Mouse (Mus musculus): ENCODE measurements around the gene Nxf1. TPM values are rescaled to one million over a fixed set of nuclear protein-coding genes. Genes with fewer than 3 reads are reported as not detected.
A peak's percentile ranks its signal among the peaks of the same experiment; 100 is the strongest.

The Nxf1 gene
- polyA plus RNA-seq, 2 experiments = 77.4 to 90.9 TPM

- ATAC-seq (ENCODE audit: insufficient read depth) = peak; percentile 95
- under 1% methylated on average over 30 of the region's 30 CpGs for WGBS (ENCODE audit: insufficient replicate concordance)
- peak; percentile 99 for DNase-seq (ENCODE audit: low read depth in 3 of 3, low spot score in 3 of 3)
- Histone ChIP-seq H3K27me3 (ENCODE audit: control insufficient read depth, insufficient read depth, low read length) (no peaks in the 10 kb centered on the region), H3K4me2 (ENCODE audit: low read depth) (peak within 1 kb of the TSS; percentile 92), H3K9ac (replicated peaks) (peak within 1 kb of the TSS; percentile 60), H3K27ac (peak within 1 kb of the TSS; percentile 69), H3K36me3 (replicated peaks; ENCODE audit: control insufficient read depth, insufficient read depth, low read depth) (peaks cover 5% of the 10 kb centered on the region), H3K4me3 (ENCODE audit: insufficient read depth in 1 of 2, low read depth in 2 of 2, low read length in 2 of 2) (peak within 1 kb of the TSS; percentile 72 to 84), H3K9me3 (ENCODE audit: control insufficient read depth, low read length) (no peaks in the 10 kb centered on the region), H3K4me1 (replicated peaks; ENCODE audit: control insufficient read depth in 2 of 2, insufficient read depth in 2 of 2, low read length in 1 of 2) (peaks cover 13 to 14% of the 10 kb centered on the region in 2 experiments)
- TF ChIP-seq EP300 (IDR thresholded peaks at IDR 0.05; ENCODE audit: low read depth) (0 out of 2 replicates have a peak, but pooled peaks have one; percentile 36), CTCF (IDR thresholded peaks at IDR 0.05; ENCODE audit: low read depth) (no peak)
Measured at GRCm38 (mm10) chr19:8802130-8802821, 45.4 kb downstream of the Nxf1 start, which contains the start of gene Zbtb3. Gene Zbtb3 (plus strand): TSS chr19:8802555.

DNA sequence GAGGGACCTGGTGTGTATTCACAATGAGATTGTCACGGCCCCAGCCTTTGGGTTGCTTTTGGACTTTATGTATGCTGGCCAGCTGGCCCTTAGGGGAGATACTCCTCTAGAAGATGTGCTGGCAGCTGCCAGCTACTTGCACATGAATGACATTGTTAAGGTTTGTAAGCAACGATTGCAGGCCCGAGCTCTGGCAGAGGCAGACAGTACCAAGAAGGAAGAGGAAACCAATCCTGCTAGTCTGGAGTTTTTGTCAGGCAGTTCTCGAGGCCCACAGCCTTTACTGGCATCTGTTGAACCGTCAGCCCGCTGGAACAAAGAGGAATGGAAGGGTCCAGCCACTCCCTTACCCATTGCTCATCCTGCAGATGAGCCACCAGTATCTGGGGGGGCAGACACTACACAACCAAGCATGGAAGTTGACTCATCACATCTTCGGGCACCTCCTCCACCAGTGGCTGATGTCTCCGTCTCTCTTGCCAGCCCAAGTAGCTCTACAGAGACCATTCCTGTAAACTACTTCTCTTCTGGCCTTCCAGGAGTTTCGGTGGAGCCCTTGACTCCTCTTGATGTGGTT is 46.4 kb downstream of the Nxf1 start:
- peaks cover 13 to 14% of the 10 kb centered on the region in 2 experiments for H3K4me1 ChIP-seq (replicated peaks; ENCODE audit: control insufficient read depth in 2 of 2, insufficient read depth in 2 of 2, low read length in 1 of 2)
- ATAC-seq (ENCODE audit: insufficient read depth) = no peak
- peaks cover 8% of the 10 kb centered on the region for H3K36me3 ChIP-seq (replicated peaks; ENCODE audit: control insufficient read depth, insufficient read depth, low read depth)
- TF ChIP-seq CTCF (IDR thresholded peaks at IDR 0.05; ENCODE audit: low read depth) (no peak), EP300 (IDR thresholded peaks at IDR 0.05; ENCODE audit: low read depth) (no peak)
- no peaks in the 10 kb centered on the region for H3K27me3 ChIP-seq (ENCODE audit: control insufficient read depth, insufficient read depth, low read length)
- peak overlapping the region; percentile 9; the same call in 1 of the 2 replicates for H3K27ac ChIP-seq
- DNase-seq (ENCODE audit: low read depth in 3 of 3, low spot score in 3 of 3) = no peak
- WGBS (ENCODE audit: insufficient replicate concordance) = 68% methylated on average over 9 of the region's 9 CpGs
- H3K9ac ChIP-seq (replicated peaks) = no peak overlapping the region
- peak overlapping the region in 1 of 2 experiments; percentile 72; a peak in 1 of 4 replicates for H3K4me3 ChIP-seq (ENCODE audit: insufficient read depth in 1 of 2, low read depth in 2 of 2, low read length in 2 of 2)
- peak overlapping the region; percentile 92 for H3K4me2 ChIP-seq (ENCODE audit: low read depth)
- H3K9me3 ChIP-seq (ENCODE audit: control insufficient read depth, low read length) = no peaks in the 10 kb centered on the region

- TF ChIP-seq CTCF (IDR thresholded peaks at IDR 0.05; ENCODE audit: low read depth) (no peak), EP300 (IDR thresholded peaks at IDR 0.05; ENCODE audit: low read depth) (no peak)
- no peak for DNase-seq (ENCODE audit: low read depth in 3 of 3, low spot score in 3 of 3)
- Histone ChIP-seq H3K27me3 (ENCODE audit: control insufficient read depth, insufficient read depth, low read length) (no peaks in the 10 kb centered on the region), H3K36me3 (replicated peaks; ENCODE audit: control insufficient read depth, insufficient read depth, low read depth) (peaks cover 8% of the 10 kb centered on the region), H3K4me1 (replicated peaks; ENCODE audit: control insufficient read depth in 2 of 2, insufficient read depth in 2 of 2, low read length in 1 of 2) (peaks cover 10 to 11% of the 10 kb centered on the region in 2 experiments; a peak in 3 of 4 replicates), H3K4me2 (ENCODE audit: low read depth) (no peak overlapping the region), H3K4me3 (ENCODE audit: insufficient read depth in 1 of 2, low read depth in 2 of 2, low read length in 2 of 2) (no peak overlapping the region), H3K9me3 (ENCODE audit: control insufficient read depth, low read length) (no peaks in the 10 kb centered on the region), H3K9ac (replicated peaks) (no peak overlapping the region), H3K27ac (no peak overlapping the region)
- 67% methylated on average over 11 of the region's 11 CpGs for WGBS (ENCODE audit: insufficient replicate concordance)
- ATAC-seq (ENCODE audit: insufficient read depth) = no peak
Measured at GRCm38 (mm10) chr19:8803879-8804660, 47.2 kb downstream of the Nxf1 start.

GRCm38 (mm10) chr19:8806810-8807209 is 49.9 kb downstream of the Nxf1 start:
- peaks cover 27% of the 10 kb centered on the region for H3K36me3 ChIP-seq (replicated peaks; ENCODE audit: control insufficient read depth, insufficient read depth, low read depth)

More at GRCm38 (mm10) chr19:8806810-8807209, 49.9 kb downstream of the Nxf1 start:
- Histone ChIP-seq H3K9me3 (ENCODE audit: control insufficient read depth, low read length) (no peaks in the 10 kb centered on the region), H3K4me3 (ENCODE audit: insufficient read depth in 1 of 2, low read depth in 2 of 2, low read length in 2 of 2) (no peak overlapping the region), H3K9ac (replicated peaks) (no peak overlapping the region), H3K4me1 (replicated peaks; ENCODE audit: control insufficient read depth in 2 of 2, insufficient read depth in 2 of 2, low read length in 1 of 2) (peaks cover 6 to 8% of the 10 kb centered on the region in 2 experiments; a peak in 3 of 4 replicates), H3K4me2 (ENCODE audit: low read depth) (no peak overlapping the region), H3K27me3 (ENCODE audit: control insufficient read depth, insufficient read depth, low read length) (no peaks in the 10 kb centered on the region), H3K27ac (no peak overlapping the region)
- no peak for DNase-seq (ENCODE audit: low read depth in 3 of 3, low spot score in 3 of 3)
- no peak for ATAC-seq (ENCODE audit: insufficient read depth)
- TF ChIP-seq EP300 (IDR thresholded peaks at IDR 0.05; ENCODE audit: low read depth) (no peak), CTCF (IDR thresholded peaks at IDR 0.05; ENCODE audit: low read depth) (no peak)
- WGBS (ENCODE audit: insufficient replicate concordance) = 82% methylated on average over 5 of the region's 5 CpGs
